Mouse (Mus musculus) layer of hippocampus, adult 18-20 months (tissue): Measurements from ENCODE around the gene Tmem125. TPM values are rescaled to one million over a fixed set of nuclear protein-coding genes. Genes with fewer than 3 reads are reported as not detected.

ENCODE experiments used
- DNase-seq, 2 experiments: peaks; one replicate each; pipeline ENCODE4 v3.0.0; 2022; ENCODE audit warnings: low spot score in 2 of 2
- long read RNA-seq: library from polyadenylated mRNA; stranded (forward); transcript quantifications from one replicate; pipeline ENCODE4 v2.0.0, GENCODE M21; 2021
- total RNA-seq, 2 experiments: library from RNA; stranded (reverse); gene quantifications; 2 replicates each; pipeline ENCODE4 v1.2.3; 2021

The Tmem125 gene
- total RNA-seq, result 1 to 10 TPM; 6.7 to 7.1 TPM
- long read RNA-seq, transcript Tmem125-203 (2 exons, 717 nt), result major isoform, 9 of 9 reads
- long read RNA-seq, partial matches to known transcripts, result 0 of 9 reads
- long read RNA-seq, other reads (novel, unspliced or antisense), result 0 of 9 reads

DNA sequence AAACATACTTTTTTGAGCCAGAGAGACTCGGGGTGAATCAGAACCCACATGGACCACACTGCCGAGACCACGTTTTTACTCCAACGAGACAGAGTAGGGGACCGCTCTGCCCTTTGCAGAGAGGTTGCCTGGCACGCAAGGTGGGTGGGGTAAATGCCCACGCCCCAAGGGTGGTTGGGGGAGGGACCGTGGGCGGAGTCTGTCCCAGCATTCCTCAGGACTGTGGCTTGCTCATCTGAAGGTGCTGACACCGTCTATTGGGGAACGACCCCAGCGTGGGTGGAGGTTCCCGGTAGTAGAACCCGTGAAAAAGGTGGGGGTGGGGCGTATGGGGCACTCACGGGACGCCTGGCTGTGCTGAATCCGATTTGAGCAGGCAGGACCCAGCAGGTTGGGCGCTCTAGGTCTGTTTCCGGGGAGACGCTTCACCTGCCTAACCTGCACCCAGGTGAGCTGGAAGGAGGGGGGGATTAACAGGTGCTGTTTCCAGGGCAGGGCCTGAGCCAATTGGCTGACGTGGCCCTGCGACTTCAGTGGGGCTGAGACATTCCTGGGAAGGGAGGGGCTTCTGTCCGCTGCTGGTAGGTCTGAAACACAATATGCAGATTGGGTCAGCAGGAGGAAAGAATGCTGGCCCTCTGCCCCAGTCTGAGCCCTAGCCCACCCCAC is at the start of gene Tmem125:
Tmem125 (minus strand) TSS at position 453 of the 669 bp plus-strand sequence.
- peak in 1 of 2 experiments; percentile 40 for DNase-seq

DNA sequence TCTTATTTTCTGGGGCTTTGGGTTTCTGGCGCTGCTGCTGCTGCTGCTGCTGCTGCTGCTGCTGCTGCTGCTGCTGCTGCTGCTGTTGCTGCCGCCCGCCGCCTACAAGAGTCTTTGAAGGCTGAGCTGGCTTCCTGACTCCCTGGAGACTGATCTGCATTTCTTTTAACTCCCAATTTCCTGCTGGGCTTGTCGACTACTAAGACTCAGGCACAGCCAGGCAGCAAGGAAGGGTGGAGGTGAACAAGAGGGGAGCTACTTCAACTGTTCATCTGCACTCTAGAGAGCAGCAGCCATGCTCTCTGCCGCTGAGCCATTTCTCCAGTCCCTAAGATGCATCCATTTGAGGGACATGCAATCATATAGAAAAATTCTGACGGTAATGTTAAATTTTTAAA is 45.9 kb upstream of the Tmem125 start:
- DNase-seq, result no peak

GRCm38 (mm10) chr4:118589053-118589732 is 45.3 kb upstream of the Tmem125 start:
- no peak for DNase-seq

- DNase-seq, result no peak
Measured at GRCm38 (mm10) chr4:118582629-118583028, 38.8 kb upstream of the Tmem125 start.

DNA sequence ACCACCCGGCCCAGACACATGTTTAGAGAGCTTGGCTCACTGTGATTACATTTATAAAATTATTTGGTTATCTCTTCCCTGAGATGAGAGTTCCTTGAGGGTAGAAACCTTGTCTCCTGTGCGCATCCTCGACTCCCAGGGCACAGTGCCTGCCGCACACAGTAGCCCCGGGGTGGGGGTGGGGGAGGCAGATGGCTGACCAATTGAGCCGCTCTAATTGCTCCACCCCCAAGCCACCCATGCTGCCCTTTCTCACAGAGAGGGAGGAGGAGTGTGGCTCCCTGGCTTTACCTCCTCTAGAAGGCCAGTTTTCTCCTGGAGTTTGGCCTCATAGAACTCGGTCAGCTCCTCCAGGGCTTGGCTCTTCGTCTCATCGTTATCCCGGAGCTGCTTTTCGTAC is 37.7 kb upstream of the Tmem125 start:
- DNase-seq, result no peak

DNA sequence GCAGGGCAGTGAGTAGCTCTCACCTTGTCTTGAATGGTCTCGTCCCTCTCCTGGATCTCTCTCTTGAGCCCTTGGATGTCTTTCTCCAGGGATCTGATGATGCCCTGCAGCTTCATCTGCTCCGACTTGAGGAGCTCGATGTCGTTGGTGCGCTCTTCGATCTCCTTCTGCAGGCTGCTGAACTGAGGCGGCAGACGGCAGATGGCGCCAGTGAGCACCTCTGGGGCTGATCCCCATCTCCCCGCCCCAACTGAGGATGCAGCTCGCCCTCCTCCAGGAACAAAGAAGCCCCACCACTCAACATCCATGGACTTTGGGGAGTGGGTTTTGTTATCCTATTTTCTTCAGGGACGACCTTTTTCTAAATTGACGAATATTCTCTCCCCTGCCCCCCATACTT is 35.5 kb upstream of the Tmem125 start:
- DNase-seq, result peak; percentile 10 to 49

DNA sequence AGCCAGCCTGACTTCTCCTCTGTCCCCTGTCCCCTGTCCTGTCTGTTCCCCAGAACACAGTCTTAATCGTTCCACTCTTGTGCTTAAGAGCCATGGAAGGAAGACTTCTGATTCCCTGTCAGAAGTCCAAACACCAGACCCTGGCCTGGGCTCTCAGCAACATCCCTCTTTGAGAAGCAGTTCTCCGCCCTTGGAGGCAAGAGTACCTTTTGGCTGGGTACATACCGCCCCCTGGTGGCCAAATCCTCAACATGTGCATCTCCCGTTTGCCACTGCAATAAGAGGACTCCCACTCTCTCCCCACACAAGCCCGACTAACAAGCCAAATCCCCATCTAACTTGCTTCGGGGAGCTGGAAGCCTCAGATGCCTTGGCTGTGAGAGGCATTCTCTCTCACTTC is 32.3 kb upstream of the Tmem125 start:
- peak; percentile 76 to 93 for DNase-seq

DNA sequence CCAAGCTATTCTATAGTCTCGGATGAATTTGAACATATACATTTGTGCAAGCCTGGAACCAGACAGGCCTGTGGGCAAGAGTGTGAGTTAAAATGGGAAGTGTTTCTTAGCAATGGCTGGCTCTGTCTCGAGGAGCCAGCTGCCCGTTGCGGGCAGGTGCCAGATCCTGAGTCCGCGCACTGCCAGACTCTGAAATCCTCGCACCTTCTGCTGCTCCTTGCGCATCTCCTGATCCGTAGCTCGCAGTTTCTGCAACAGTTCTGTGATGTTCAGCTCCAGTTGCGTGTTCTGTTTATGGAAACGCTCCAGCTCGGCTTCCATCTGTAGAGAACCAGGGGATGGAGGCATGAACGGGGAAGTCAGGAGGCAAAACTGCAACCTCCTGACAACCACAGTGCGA is 27.6 kb upstream of the Tmem125 start:
- DNase-seq, result peak; percentile 25 to 47

GRCm38 (mm10) chr4:118569320-118569719 is 25.5 kb upstream of the Tmem125 start:
- no peak for DNase-seq

DNA sequence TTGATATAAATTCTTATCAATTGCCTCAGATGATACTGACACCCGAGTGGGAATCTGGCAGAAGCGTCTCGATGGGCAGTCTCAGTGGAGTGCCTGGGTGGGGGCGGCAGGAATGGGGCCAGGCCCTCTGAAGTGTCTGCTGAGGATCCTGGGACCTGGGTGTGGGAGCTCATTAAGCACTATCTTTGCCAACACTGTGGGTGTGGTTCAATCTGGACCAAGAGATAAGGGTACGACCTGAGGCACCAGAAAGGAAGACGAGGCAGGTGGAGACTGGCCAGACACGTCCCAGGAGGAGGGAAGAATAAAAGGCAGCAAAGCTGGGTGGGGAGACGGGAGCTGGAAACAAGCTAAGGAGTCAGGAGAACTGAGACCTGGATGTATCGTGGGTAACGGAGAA is 24.9 kb upstream of the Tmem125 start:
- DNase-seq, result no peak

DNA sequence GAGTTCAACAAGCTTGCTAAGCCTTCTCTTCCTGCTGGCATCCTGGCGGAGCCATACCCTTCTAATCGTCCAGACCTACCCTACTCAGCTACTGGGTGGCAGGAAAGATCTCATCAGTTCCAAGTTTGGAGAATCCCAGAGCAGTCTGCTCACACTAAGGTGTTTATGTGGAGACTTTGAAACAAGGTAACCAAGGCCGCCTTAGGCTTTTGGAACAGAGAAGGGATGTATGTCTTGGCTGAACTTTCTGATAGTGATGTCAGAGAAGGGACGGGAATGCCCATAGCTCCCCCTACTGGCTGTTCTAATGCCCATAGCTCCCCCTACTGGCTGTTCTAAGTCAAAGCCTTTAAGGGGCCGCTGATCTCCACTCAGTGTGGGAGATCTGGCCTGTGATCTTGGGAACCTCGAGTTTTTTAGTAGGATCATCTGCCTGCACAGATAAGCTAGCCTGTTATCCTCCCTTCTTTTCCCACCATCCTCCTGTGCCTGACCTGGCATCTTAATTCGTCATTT is 22.4 kb upstream of the Tmem125 start:
- peak; percentile 25 to 73 for DNase-seq

GRCm38 (mm10) chr4:118564926-118565279 is 21.1 kb upstream of the Tmem125 start:
- no peak for DNase-seq

DNA sequence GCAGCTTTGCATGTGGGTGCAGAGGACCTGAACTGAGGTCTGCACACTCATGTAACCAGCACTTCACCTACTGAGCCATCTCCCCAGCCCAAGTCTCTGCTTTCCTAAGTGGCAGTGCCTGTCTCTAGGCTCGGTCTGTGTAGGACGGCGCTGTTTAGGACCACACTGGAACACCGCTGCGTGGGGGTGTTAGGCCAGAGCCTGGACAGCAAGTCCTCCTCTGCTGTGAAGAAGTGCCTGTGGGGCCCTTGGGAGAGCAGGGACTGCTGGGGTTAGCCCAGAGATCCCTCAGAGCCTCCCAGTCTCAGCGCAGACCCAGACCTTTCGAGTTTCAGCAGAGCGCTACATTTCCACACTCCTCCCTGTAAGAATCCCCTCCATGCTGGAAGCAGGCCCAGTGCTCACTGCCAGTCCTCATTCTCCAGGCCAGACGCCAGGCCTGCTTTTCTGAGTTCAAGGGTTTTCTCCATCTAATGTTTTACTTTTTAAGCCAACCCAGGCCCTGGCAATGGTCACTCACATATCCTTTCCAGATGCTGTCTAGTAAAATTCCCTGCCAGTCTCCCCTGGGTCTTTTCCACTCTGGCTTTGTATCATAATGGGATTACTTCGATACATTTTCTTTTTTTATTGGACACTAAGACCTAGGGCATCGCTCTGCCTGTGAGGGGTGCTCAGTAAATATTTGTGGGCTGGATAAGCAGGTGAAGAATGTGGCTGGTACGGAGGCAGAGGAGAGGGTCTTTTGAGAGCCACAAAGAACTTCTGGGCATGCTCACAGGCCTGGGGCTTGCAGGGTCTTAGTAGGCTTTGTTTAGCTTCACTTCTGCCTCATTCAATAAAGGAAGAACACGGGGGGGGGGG is 20.4 kb upstream of the Tmem125 start:
- DNase-seq, result no peak

- DNase-seq, result no peak
Measured at GRCm38 (mm10) chr4:118553039-118553649, 9.3 kb upstream of the Tmem125 start.

GRCm38 (mm10) chr4:118548130-118548480 is 4.3 kb upstream of the Tmem125 start:
- peak in 1 of 2 experiments; percentile 9 for DNase-seq

- DNase-seq, result peak; percentile 37 to 67
Measured at GRCm38 (mm10) chr4:118547424-118548129, 3.7 kb upstream of the Tmem125 start.

DNA sequence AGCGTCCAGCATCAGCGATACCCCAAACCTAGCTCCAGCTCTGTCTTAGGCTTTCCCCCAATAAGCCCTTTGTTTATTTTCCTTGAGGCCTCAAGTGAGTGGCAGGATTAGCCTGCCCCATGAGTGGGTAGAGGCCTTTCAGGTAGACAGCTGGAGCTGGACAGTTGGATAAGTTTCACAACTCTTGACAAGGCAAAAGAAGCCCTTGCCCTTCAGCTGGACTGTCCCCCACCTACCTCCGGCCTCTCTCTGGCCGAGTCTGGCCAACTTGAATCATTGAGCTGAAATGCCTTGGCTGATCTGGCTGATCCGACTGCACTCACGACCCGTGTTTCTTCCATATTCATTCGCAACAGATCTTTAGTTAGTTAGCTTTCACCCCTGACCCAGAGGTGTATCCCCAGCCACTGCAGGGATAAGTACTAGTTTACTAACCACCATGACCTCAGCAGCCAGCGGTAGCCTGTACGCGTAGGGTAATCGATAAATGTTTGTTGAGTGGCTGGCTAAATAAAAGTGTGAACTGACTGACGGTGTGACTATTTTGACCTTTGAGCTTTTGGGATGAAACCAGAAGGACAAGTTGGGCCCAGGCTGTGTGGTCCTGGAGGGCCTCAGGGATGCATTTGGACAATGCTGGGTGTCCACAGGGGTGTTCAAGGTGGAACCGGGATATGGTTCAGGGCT is 740 bp upstream of the Tmem125 start:
- DNase-seq, result no peak

- DNase-seq, result no peak
Measured at GRCm38 (mm10) chr4:118543158-118543530, 700 bp downstream of the Tmem125 start.

- peak in 1 of 2 experiments; percentile 22 for DNase-seq
Measured at GRCm38 (mm10) chr4:118542510-118543157, 1.2 kb downstream of the Tmem125 start.
